Mouse (Mus musculus): Measurements from ENCODE around the gene Tbk1. TPM values are rescaled to one million over a fixed set of nuclear protein-coding genes. Genes with fewer than 3 reads are reported as not detected.

The Tbk1 gene
- polyA plus RNA-seq (2014; fragmentation: Nextera tagmentation; extraction: Ambion mirVana): 34.0 and 35.7 TPM in 2 replicates

DNA sequence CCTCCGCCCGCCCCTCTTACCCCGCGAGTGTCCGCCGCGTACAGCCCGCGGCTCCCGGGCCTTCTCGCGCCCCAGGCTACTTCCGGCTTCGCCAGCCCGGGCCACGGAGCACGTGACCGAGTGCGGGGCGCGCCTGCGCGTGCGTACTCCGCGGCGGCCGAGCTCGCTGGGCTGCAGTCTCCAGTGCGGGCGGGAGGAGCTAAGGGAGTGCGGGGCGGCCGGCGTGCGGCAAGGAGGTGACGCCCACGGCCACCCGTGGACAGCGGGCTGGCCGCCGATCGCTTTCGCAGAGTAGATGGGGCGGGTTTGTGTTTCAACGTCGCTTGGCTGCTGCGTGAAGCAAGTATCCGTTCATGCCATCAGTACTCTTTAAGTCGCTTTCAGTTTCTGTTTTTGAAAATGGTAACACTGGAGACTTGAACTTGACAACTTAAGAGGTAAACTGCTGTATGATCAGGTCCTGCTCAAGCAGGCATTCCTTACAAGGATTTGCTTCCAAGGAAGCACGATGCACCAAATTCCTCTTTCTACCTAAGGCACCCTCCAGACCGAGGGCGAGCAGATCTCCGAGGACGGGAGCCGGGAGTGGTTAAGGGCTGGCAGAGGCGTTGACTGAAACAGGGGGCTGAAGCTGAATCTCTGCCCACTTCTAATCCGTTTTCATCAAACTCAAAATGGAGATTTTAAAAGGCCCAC is at the start of gene Tbk1:
Gene Tbk1, minus strand, starts transcription at position 113 of the 696 bp plus-strand sequence.
- H3K4me2 ChIP-seq: peak within 1 kb of the TSS; percentile 62
- under 1% methylated on average over 58 of the region's 58 CpGs for whole genome bisulfite sequencing

GRCm38 (mm10) chr10:121636276-121636675 is 49.7 kb upstream of the Tbk1 start:
- WGBS: 87% methylated on average over 6 of the region's 6 CpGs
- no peaks in the 10 kb centered on the region for H3K9me3 ChIP-seq (ENCODE audit: control insufficient read depth, low read length)

More for the DNA sequence above, at the start of gene Tbk1:
- no peaks in the 10 kb centered on the region for H3K27me3 ChIP-seq (ENCODE audit: control insufficient read depth, insufficient read depth, low read length)
- DNase-seq (ENCODE audit: low spot score, missing footprints): peak; percentile 99
- peak; percentile 100 for ATAC-seq (ENCODE audit: low FRiP score)
- no peak within 1 kb of the TSS for H3K27ac ChIP-seq (ENCODE audit: low read depth, low read length)
- H3K36me3 ChIP-seq (ENCODE audit: control insufficient read depth, insufficient read depth, low read length): peaks cover 13% of the 10 kb centered on the region
- peaks cover 4% of the 10 kb centered on the region for H3K4me1 ChIP-seq (ENCODE audit: control insufficient read depth, insufficient read depth, low read length)
- no peaks in the 10 kb centered on the region for H3K9me3 ChIP-seq (ENCODE audit: control insufficient read depth, low read length)
- peak within 1 kb of the TSS; percentile 90 for H3K9ac ChIP-seq (ENCODE audit: low read length)
- H3K4me3 ChIP-seq (ENCODE audit: low read depth, low read length): peak within 1 kb of the TSS; percentile 91

GRCm38 (mm10) chr10:121634159-121634558 is 47.6 kb upstream of the Tbk1 start:
- Histone ChIP-seq H3K27me3 (ENCODE audit: control insufficient read depth, insufficient read depth, low read length) (no peaks in the 10 kb centered on the region), H3K4me1 (ENCODE audit: control insufficient read depth, insufficient read depth, low read length) (no peaks in the 10 kb centered on the region), H3K4me2 (no peak overlapping the region), H3K9ac (ENCODE audit: low read length) (no peak overlapping the region), H3K9me3 (ENCODE audit: control insufficient read depth, low read length) (no peaks in the 10 kb centered on the region), H3K36me3 (ENCODE audit: control insufficient read depth, insufficient read depth, low read length) (no peaks in the 10 kb centered on the region), H3K4me3 (ENCODE audit: low read depth, low read length) (no peak overlapping the region), H3K27ac (ENCODE audit: low read depth, low read length) (no peak overlapping the region)
- ATAC-seq (ENCODE audit: low FRiP score) (no peak), DNase-seq (ENCODE audit: low spot score, missing footprints) (no peak)
- WGBS: 64% methylated on average over 1 of the region's 1 CpGs

More at GRCm38 (mm10) chr10:121636276-121636675, 49.7 kb upstream of the Tbk1 start:
- no peak overlapping the region for H3K4me3 ChIP-seq (ENCODE audit: low read depth, low read length)
- H3K27me3 ChIP-seq (ENCODE audit: control insufficient read depth, insufficient read depth, low read length): peaks cover 6% of the 10 kb centered on the region
- H3K27ac ChIP-seq (ENCODE audit: low read depth, low read length): no peak overlapping the region
- no peak overlapping the region for H3K9ac ChIP-seq (ENCODE audit: low read length)
- DNase-seq (ENCODE audit: low spot score, missing footprints) (peak; percentile 53), ATAC-seq (ENCODE audit: low FRiP score) (no peak)
- H3K4me2 ChIP-seq: no peak overlapping the region
- no peaks in the 10 kb centered on the region for H3K36me3 ChIP-seq (ENCODE audit: control insufficient read depth, insufficient read depth, low read length)
- H3K4me1 ChIP-seq (ENCODE audit: control insufficient read depth, insufficient read depth, low read length): peaks cover 6% of the 10 kb centered on the region; the same call in 1 of the 2 replicates

GRCm38 (mm10) chr10:121628561-121629040 is 42.0 kb upstream of the Tbk1 start:
- H3K27ac ChIP-seq (ENCODE audit: low read depth, low read length): no peak overlapping the region
- no peak overlapping the region for H3K4me3 ChIP-seq (ENCODE audit: low read depth, low read length)
- WGBS: 89% methylated on average over 6 of the region's 6 CpGs
- ATAC-seq (ENCODE audit: low FRiP score) (no peak), DNase-seq (ENCODE audit: low spot score, missing footprints) (no peak)
- no peaks in the 10 kb centered on the region for H3K27me3 ChIP-seq (ENCODE audit: control insufficient read depth, insufficient read depth, low read length)
- no peak overlapping the region for H3K9ac ChIP-seq (ENCODE audit: low read length)
- H3K9me3 ChIP-seq (ENCODE audit: control insufficient read depth, low read length): no peaks in the 10 kb centered on the region
- H3K36me3 ChIP-seq (ENCODE audit: control insufficient read depth, insufficient read depth, low read length): no peaks in the 10 kb centered on the region
- H3K4me1 ChIP-seq (ENCODE audit: control insufficient read depth, insufficient read depth, low read length): peaks cover 4% of the 10 kb centered on the region; the same call in 1 of the 2 replicates
- no peak overlapping the region for H3K4me2 ChIP-seq

GRCm38 (mm10) chr10:121627216-121627852 is 40.7 kb upstream of the Tbk1 start:
- Histone ChIP-seq H3K9ac (ENCODE audit: low read length) (no peak overlapping the region), H3K4me2 (no peak overlapping the region), H3K27me3 (ENCODE audit: control insufficient read depth, insufficient read depth, low read length) (no peaks in the 10 kb centered on the region), H3K4me3 (ENCODE audit: low read depth, low read length) (no peak overlapping the region), H3K36me3 (ENCODE audit: control insufficient read depth, insufficient read depth, low read length) (no peaks in the 10 kb centered on the region), H3K9me3 (ENCODE audit: control insufficient read depth, low read length) (no peaks in the 10 kb centered on the region), H3K27ac (ENCODE audit: low read depth, low read length) (no peak overlapping the region), H3K4me1 (ENCODE audit: control insufficient read depth, insufficient read depth, low read length) (peaks cover 4% of the 10 kb centered on the region; the same call in 1 of the 2 replicates)
- ATAC-seq (ENCODE audit: low FRiP score) (no peak), DNase-seq (ENCODE audit: low spot score, missing footprints) (peak; percentile 75)
- WGBS: 90% methylated on average over 10 of the region's 10 CpGs

GRCm38 (mm10) chr10:121626186-121626882 is 39.7 kb upstream of the Tbk1 start, which contains the start of gene Xpot:
Gene Xpot (minus strand): TSS chr10:121626332.
- peak within 1 kb of the TSS; percentile 78 for H3K27ac ChIP-seq (ENCODE audit: low read depth, low read length)
- DNase-seq (ENCODE audit: low spot score, missing footprints) (peak; percentile 100), ATAC-seq (ENCODE audit: low FRiP score) (peak; percentile 100)
- peaks cover 4% of the 10 kb centered on the region; the same call in 1 of the 2 replicates for H3K4me1 ChIP-seq (ENCODE audit: control insufficient read depth, insufficient read depth, low read length)
- H3K9ac ChIP-seq (ENCODE audit: low read length): peak within 1 kb of the TSS; percentile 60
- H3K4me3 ChIP-seq (ENCODE audit: low read depth, low read length): peak within 1 kb of the TSS; percentile 75
- under 1% methylated on average over 68 of the region's 70 CpGs for WGBS
- H3K27me3 ChIP-seq (ENCODE audit: control insufficient read depth, insufficient read depth, low read length): no peaks in the 10 kb centered on the region
- H3K4me2 ChIP-seq: peak within 1 kb of the TSS; percentile 64
- H3K9me3 ChIP-seq (ENCODE audit: control insufficient read depth, low read length): no peaks in the 10 kb centered on the region
- no peaks in the 10 kb centered on the region for H3K36me3 ChIP-seq (ENCODE audit: control insufficient read depth, insufficient read depth, low read length)

DNA sequence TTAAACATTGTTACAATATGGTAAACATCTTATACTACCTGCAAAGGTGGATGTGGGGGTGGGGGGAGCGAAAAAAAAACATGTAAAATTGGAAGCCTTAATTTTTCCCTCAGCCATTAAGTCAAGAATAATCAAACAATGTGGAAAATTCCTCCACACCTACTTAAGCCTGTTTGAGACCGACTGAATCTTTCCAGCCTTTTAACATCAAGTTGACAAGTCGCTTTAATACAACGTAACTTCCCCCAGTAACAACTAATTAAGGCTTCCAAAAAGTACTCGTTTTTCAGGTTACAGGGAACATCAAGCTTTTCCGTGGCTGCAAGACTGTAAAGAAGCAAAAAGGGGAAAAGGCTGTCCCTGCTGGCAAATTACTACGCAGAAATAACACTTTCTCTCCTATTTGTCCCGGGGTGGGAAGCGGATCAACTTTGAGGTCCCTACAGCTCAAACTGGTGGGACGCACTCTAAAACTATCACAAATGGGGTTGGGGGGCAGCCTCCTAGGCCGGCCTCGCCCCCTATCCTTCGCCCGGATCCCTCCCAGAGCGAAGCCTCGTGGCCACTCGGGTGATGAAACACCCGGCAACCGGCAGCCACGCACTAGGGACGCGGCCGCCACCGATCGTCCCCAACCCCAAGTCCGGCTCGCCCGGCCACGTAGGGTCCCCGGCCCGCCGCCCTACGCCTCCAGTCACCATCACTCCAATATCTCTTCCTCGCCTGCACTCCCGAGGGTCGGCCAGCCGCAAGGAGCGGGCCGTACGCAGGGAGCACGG is 39.0 kb upstream of the Tbk1 start:
- no peaks in the 10 kb centered on the region for H3K36me3 ChIP-seq (ENCODE audit: control insufficient read depth, insufficient read depth, low read length)
- ATAC-seq (ENCODE audit: low FRiP score) (no peak), DNase-seq (ENCODE audit: low spot score, missing footprints) (no peak)
- no peaks in the 10 kb centered on the region for H3K27me3 ChIP-seq (ENCODE audit: control insufficient read depth, insufficient read depth, low read length)
- H3K4me3 ChIP-seq (ENCODE audit: low read depth, low read length): peak overlapping the region; percentile 75
- peaks cover 4% of the 10 kb centered on the region; the same call in 1 of the 2 replicates for H3K4me1 ChIP-seq (ENCODE audit: control insufficient read depth, insufficient read depth, low read length)
- peak overlapping the region; percentile 64 for H3K4me2 ChIP-seq
- no peaks in the 10 kb centered on the region for H3K9me3 ChIP-seq (ENCODE audit: control insufficient read depth, low read length)
- under 1% methylated on average over 41 of the region's 41 CpGs for WGBS
- H3K9ac ChIP-seq (ENCODE audit: low read length): peak overlapping the region; percentile 60
- H3K27ac ChIP-seq (ENCODE audit: low read depth, low read length): peak overlapping the region; percentile 78

DNA sequence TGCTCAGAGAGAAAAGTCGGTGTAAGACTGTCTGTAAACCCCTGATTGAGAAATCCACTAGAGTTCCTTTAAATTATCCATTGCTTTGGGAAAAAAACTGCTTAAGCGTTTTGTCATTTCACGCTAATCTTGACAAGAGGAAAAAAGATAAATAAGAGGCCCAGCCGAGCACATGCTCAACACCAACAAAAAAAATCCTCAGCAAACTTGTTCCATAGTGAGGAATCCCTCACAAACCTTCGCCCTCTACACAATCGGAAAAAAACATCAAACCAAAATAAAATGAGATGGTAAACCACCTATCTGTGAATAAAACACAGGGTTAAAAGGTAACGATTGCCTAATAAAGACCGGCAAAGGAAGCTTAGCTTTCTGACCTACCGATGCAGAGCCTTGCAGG is 38.4 kb upstream of the Tbk1 start:
- peak overlapping the region; percentile 64 for H3K4me2 ChIP-seq
- 26% methylated on average over 9 of the region's 9 CpGs for WGBS
- H3K9me3 ChIP-seq (ENCODE audit: control insufficient read depth, low read length): no peaks in the 10 kb centered on the region
- ATAC-seq (ENCODE audit: low FRiP score) (no peak), DNase-seq (ENCODE audit: low spot score, missing footprints) (no peak)
- H3K4me1 ChIP-seq (ENCODE audit: control insufficient read depth, insufficient read depth, low read length): peaks cover 4% of the 10 kb centered on the region; the same call in 1 of the 2 replicates
- H3K9ac ChIP-seq (ENCODE audit: low read length): peak overlapping the region; percentile 60
- H3K27me3 ChIP-seq (ENCODE audit: control insufficient read depth, insufficient read depth, low read length): no peaks in the 10 kb centered on the region
- H3K4me3 ChIP-seq (ENCODE audit: low read depth, low read length): peak overlapping the region; percentile 75
- no peaks in the 10 kb centered on the region for H3K36me3 ChIP-seq (ENCODE audit: control insufficient read depth, insufficient read depth, low read length)
- no peak overlapping the region for H3K27ac ChIP-seq (ENCODE audit: low read depth, low read length)
